Comparison of ENCODE assay signal across 11 mouse cellular contexts in genomic region chr8:87784227-87784626, GRCm38 (mm10).
DNase-seq lines count a peak whose midpoint lies in the region; ATAC-seq and TF ChIP-seq lines count a peak whose summit lies in the region.
"Had no signal": no experiment of that assay in that cellular context is flagged by ENCODE, and none has a peak within 500 bp of the region (broad histone marks: within the 10 kb centered on the region; RNA-seq: fewer than 3 reads in every experiment).

No protein-coding gene starts in this region.

- ATAC-seq in forebrain, embryonic 15.5 days (replicated peaks): no peak
- ATAC-seq in midbrain, embryonic 11.5 days (ENCODE audit: low FRiP score): peak; percentile 41; the same call in 1 of the 2 replicates

- peak; percentile 16 to 32 for DNase-seq in heart, adult 18-20 months
- DNase-seq in heart, adult 9 months (ENCODE audit: low spot score in 2 of 2): no peak
- DNase-seq in midbrain, embryonic 11.5 days (ENCODE audit: low spot score, missing footprints): peak; percentile 93
- DNase-seq in frontal cortex, adult 2 months (ENCODE audit: extremely low spot score in 1 of 2, low spot score in 1 of 2): no peak
- no peak for DNase-seq in layer of hippocampus, adult 8-10 months (ENCODE audit: low spot score in 2 of 2)
- no peak for DNase-seq in gastrocnemius, postnatal 25 days
- DNase-seq: cerebellum, adult 11-12 months; liver; thymus, adult 18-20 months had no signal

- no peak overlapping the region for H3K27ac ChIP-seq in forebrain, embryonic 15.5 days (replicated peaks)
- peak overlapping the region; percentile 88 for H3K27ac ChIP-seq in midbrain, embryonic 11.5 days (ENCODE audit: low read depth, low read length)

- H3K4me3 ChIP-seq in E14TG2a.4 (replicated peaks; ENCODE audit: low read length): 0 out of 2 replicates have a peak overlapping the region, but pooled peaks have one; percentile 17
- H3K4me3 ChIP-seq in forebrain, embryonic 15.5 days: no peak overlapping the region
- no peak overlapping the region for H3K4me3 ChIP-seq in midbrain, embryonic 11.5 days (ENCODE audit: low read depth, low read length)

- peak overlapping the region; percentile 13; the same call in 1 of the 2 replicates for H3K9ac ChIP-seq in forebrain, embryonic 15.5 days (replicated peaks)
- peak overlapping the region; percentile 57 for H3K9ac ChIP-seq in midbrain, embryonic 11.5 days (ENCODE audit: low read length)

- no peaks in the 10 kb centered on the region for H3K9me3 ChIP-seq in E14TG2a.4 (ENCODE audit: low read length)
- no peaks in the 10 kb centered on the region for H3K9me3 ChIP-seq in forebrain, embryonic 15.5 days
- no peaks in the 10 kb centered on the region for H3K9me3 ChIP-seq in midbrain, embryonic 11.5 days (ENCODE audit: control insufficient read depth, low read length)

- peaks cover 37% of the 10 kb centered on the region for H3K36me3 ChIP-seq in E14TG2a.4 (ENCODE audit: insufficient read depth, low read length)
- H3K36me3 ChIP-seq in forebrain, embryonic 15.5 days: no peaks in the 10 kb centered on the region; the same call in 1 of the 2 replicates
- peaks cover 25% of the 10 kb centered on the region for H3K36me3 ChIP-seq in midbrain, embryonic 11.5 days (ENCODE audit: control insufficient read depth, insufficient read depth, low read length)

- 11% methylated on average over 13 of the region's 13 CpGs for WGBS in forebrain, embryonic 15.5 days
- WGBS in midbrain, embryonic 11.5 days: 4% methylated on average over 13 of the region's 13 CpGs

- peaks cover 80% of the 10 kb centered on the region for H3K4me1 ChIP-seq in E14TG2a.4 (replicated peaks; ENCODE audit: low read depth, low read length)
- peaks cover 39% of the 10 kb centered on the region for H3K4me1 ChIP-seq in forebrain, embryonic 15.5 days
- peaks cover 43% of the 10 kb centered on the region for H3K4me1 ChIP-seq in midbrain, embryonic 11.5 days (ENCODE audit: control insufficient read depth, insufficient read depth, low read length)

- H3K4me2 ChIP-seq in forebrain, embryonic 15.5 days (replicated peaks): peak overlapping the region; percentile 14; the same call in 1 of the 2 replicates
- peak overlapping the region; percentile 29 for H3K4me2 ChIP-seq in midbrain, embryonic 11.5 days

- H3K27me3 ChIP-seq in E14TG2a.4 (ENCODE audit: insufficient read depth, low read length): peaks cover 39% of the 10 kb centered on the region
- no peaks in the 10 kb centered on the region for H3K27me3 ChIP-seq in forebrain, embryonic 15.5 days
- H3K27me3 ChIP-seq in midbrain, embryonic 11.5 days (ENCODE audit: control insufficient read depth, insufficient read depth, low read length): no peaks in the 10 kb centered on the region

- TF ChIP-seq CTCF in E14TG2a.4 (conservative IDR thresholded peaks at IDR 0.05; ENCODE audit: low read length): no peak

Comparison
In these comparisons a context has a peak if more than half of its experiments do, and no peak if none do; other contexts are left out.
1. DNase-seq: peak in heart, adult 18-20 months (2 of 2) and midbrain, embryonic 11.5 days (single experiment); none in heart, adult 9 months (0 of 2), frontal cortex, adult 2 months (0 of 2), layer of hippocampus, adult 8-10 months (0 of 2) and gastrocnemius, postnatal 25 days (single experiment).